Mouse (Mus musculus) limb, embryonic 12.5 days (tissue): Measurements from ENCODE around the gene Gpx5. TPM values are rescaled to one million over a fixed set of nuclear protein-coding genes. Genes with fewer than 3 reads are reported as not detected.

Experiments used
- ATAC-seq: fragments of 200-750 bp; cut with Nextera tagmentation; 2 replicates; pipeline ENCODE4 v1.8.0; 2017; ENCODE audit warnings: low read depth, moderate TSS enrichment; ENCODE audit not compliant: insufficient number of reproducible peaks, insufficient read depth, low FRiP score, low TSS enrichment
- H3K27ac ChIP-seq: fragments of 300-500 bp; sonication (generic); 2 replicates; pipeline ENCODE4 v1.5.1; 2016; ENCODE audit warnings: mild to moderate bottlenecking, moderate library complexity
- H3K27me3 ChIP-seq: fragments of 300-500 bp; sonication (generic); 2 replicates; pipeline ENCODE4 v1.6.1; 2016; ENCODE audit warnings: mild to moderate bottlenecking, moderate library complexity
- H3K36me3 ChIP-seq: fragments of 300-500 bp; sonication (generic); 2 replicates; pipeline ENCODE4 v1.6.1; 2016; ENCODE audit warnings: mild to moderate bottlenecking, moderate library complexity
- H3K4me1 ChIP-seq: fragments of 300-500 bp; sonication (generic); replicated peaks from 2 replicates; pipeline ENCODE4 v1.6.1; 2016
- H3K4me2 ChIP-seq: fragments of 300-500 bp; sonication (generic); 2 replicates; pipeline ENCODE4 v1.6.1; 2016; ENCODE audit warnings: mild to moderate bottlenecking, moderate library complexity
- H3K4me3 ChIP-seq: fragments of 300-500 bp; sonication (generic); replicated peaks from 2 replicates; pipeline ENCODE4 v1.5.1; 2016; ENCODE audit warnings: mild to moderate bottlenecking
- H3K9ac ChIP-seq: fragments of 300-500 bp; sonication (generic); replicated peaks from 2 replicates; pipeline ENCODE4 v1.6.1; 2016; ENCODE audit warnings: mild to moderate bottlenecking, moderate library complexity
- H3K9me3 ChIP-seq: fragments of 300-500 bp; sonication (generic); 2 replicates; pipeline ENCODE4 v1.6.1; 2016; ENCODE audit warnings: mild to moderate bottlenecking, moderate library complexity
- WGBS: fragments of 180-500 bp; shearing (Covaris S2); methylation state at CpG from one replicate; pipeline ENCODE4 v1.1.7; 2016; 5-methylcytosine and 5-hydroxymethylcytosine counted together
- polyA plus RNA-seq: library from polyadenylated mRNA; unstranded; fragments of >200 nt; fragmentation: Nextera tagmentation; extraction: Ambion mirVana; gene quantifications from 2 replicates; pipeline ENCODE4 v1.2.1, GENCODE M21; 2016

The Gpx5 gene
- polyA plus RNA-seq, 1 experiment from 2014 or later = not detected

- Histone ChIP-seq H3K4me1 (no peaks in the 10 kb centered on the region), H3K27ac (no peak overlapping the region), H3K4me3 (no peak overlapping the region), H3K27me3 (no peaks in the 10 kb centered on the region), H3K4me2 (no peak overlapping the region), H3K9me3 (no peaks in the 10 kb centered on the region), H3K36me3 (no peaks in the 10 kb centered on the region), H3K9ac (no peak overlapping the region)
- 64% methylated on average over 2 of the region's 2 CpGs for WGBS
- ATAC-seq = no peak
These were observed 17.3 kb upstream of the Gpx5 start for GRCm38 (mm10) chr13:21309788-21310187.

- Histone ChIP-seq H3K27me3 (no peaks in the 10 kb centered on the region), H3K9ac (no peak overlapping the region), H3K27ac (no peak overlapping the region), H3K9me3 (no peaks in the 10 kb centered on the region), H3K4me1 (no peaks in the 10 kb centered on the region), H3K4me3 (no peak overlapping the region), H3K4me2 (no peak overlapping the region), H3K36me3 (no peaks in the 10 kb centered on the region)
- 29% methylated on average over 3 of the region's 3 CpGs for WGBS
- no peak for ATAC-seq
These were observed 12.0 kb upstream of the Gpx5 start for GRCm38 (mm10) chr13:21304483-21305066.

- H3K9ac ChIP-seq = no peak overlapping the region
- no peak for ATAC-seq
- H3K4me2 ChIP-seq = no peak overlapping the region
- H3K4me3 ChIP-seq = no peak overlapping the region
- no peaks in the 10 kb centered on the region for H3K27me3 ChIP-seq
- H3K27ac ChIP-seq = no peak overlapping the region
- 26% methylated on average over 3 of the region's 3 CpGs for WGBS
- no peaks in the 10 kb centered on the region for H3K9me3 ChIP-seq
- H3K4me1 ChIP-seq = no peaks in the 10 kb centered on the region
- H3K36me3 ChIP-seq = no peaks in the 10 kb centered on the region
These were observed 6.0 kb upstream of the Gpx5 start for GRCm38 (mm10) chr13:21298557-21298956.

GRCm38 (mm10) chr13:21279559-21279958 lies 13.0 kb downstream of the Gpx5 start:
- H3K36me3 ChIP-seq = no peaks in the 10 kb centered on the region
- no peak overlapping the region for H3K27ac ChIP-seq
- H3K4me3 ChIP-seq = peak overlapping the region; percentile 47
- no peaks in the 10 kb centered on the region; the same call in 1 of the 2 replicates for H3K27me3 ChIP-seq
- H3K9ac ChIP-seq = no peak overlapping the region
- no peaks in the 10 kb centered on the region for H3K4me1 ChIP-seq
- peak overlapping the region; percentile 64 for H3K4me2 ChIP-seq
- peak; percentile 18; the same call in 1 of the 2 replicates for ATAC-seq
- no peaks in the 10 kb centered on the region for H3K9me3 ChIP-seq
- WGBS = 2% methylated on average over 13 of the region's 13 CpGs

- no peak overlapping the region for H3K27ac ChIP-seq
- no peaks in the 10 kb centered on the region; the same call in 1 of the 2 replicates for H3K27me3 ChIP-seq
- peak overlapping the region; percentile 64 for H3K4me2 ChIP-seq
- no peak for ATAC-seq
- H3K9me3 ChIP-seq = no peaks in the 10 kb centered on the region
- H3K9ac ChIP-seq = peak overlapping the region; percentile 34; the same call in 1 of the 2 replicates
- H3K4me3 ChIP-seq = peak overlapping the region; percentile 47
- WGBS = 4% methylated on average over 8 of the region's 8 CpGs
- no peaks in the 10 kb centered on the region for H3K4me1 ChIP-seq
- no peaks in the 10 kb centered on the region for H3K36me3 ChIP-seq
These were observed 13.5 kb downstream of the Gpx5 start for GRCm38 (mm10) chr13:21279076-21279475.

GRCm38 (mm10) chr13:21276551-21276950 lies 16.0 kb downstream of the Gpx5 start:
- ATAC-seq = no peak

GRCm38 (mm10) chr13:21275815-21276550 lies 16.5 kb downstream of the Gpx5 start:
- Histone ChIP-seq H3K27me3 (no peaks in the 10 kb centered on the region; the same call in 1 of the 2 replicates), H3K4me3 (peak overlapping the region; percentile 53), H3K4me1 (0 out of 2 replicates have a peak, but pooled peaks cover 4% of the 10 kb centered on the region), H3K4me2 (peak overlapping the region; percentile 66), H3K9ac (peak overlapping the region; percentile 42), H3K36me3 (no peaks in the 10 kb centered on the region), H3K27ac (no peak overlapping the region), H3K9me3 (no peaks in the 10 kb centered on the region)
- WGBS = under 1% methylated on average over 25 of the region's 25 CpGs
- ATAC-seq = no peak

More at GRCm38 (mm10) chr13:21276551-21276950, 16.0 kb downstream of the Gpx5 start:
- H3K27me3 ChIP-seq = no peaks in the 10 kb centered on the region; the same call in 1 of the 2 replicates
- peak overlapping the region; percentile 42 for H3K9ac ChIP-seq
- no peak overlapping the region for H3K27ac ChIP-seq
- H3K4me1 ChIP-seq = no peaks in the 10 kb centered on the region
- no peaks in the 10 kb centered on the region for H3K36me3 ChIP-seq
- peak overlapping the region; percentile 66 for H3K4me2 ChIP-seq
- peak overlapping the region; percentile 53 for H3K4me3 ChIP-seq
- H3K9me3 ChIP-seq = no peaks in the 10 kb centered on the region
- 1% methylated on average over 9 of the region's 9 CpGs for WGBS

- Histone ChIP-seq H3K4me3 (peak overlapping the region; percentile 53), H3K4me2 (peak overlapping the region; percentile 66), H3K27ac (no peak overlapping the region), H3K9me3 (no peaks in the 10 kb centered on the region), H3K4me1 (0 out of 2 replicates have a peak, but pooled peaks cover 4% of the 10 kb centered on the region), H3K27me3 (no peaks in the 10 kb centered on the region; the same call in 1 of the 2 replicates), H3K9ac (peak overlapping the region; percentile 40; the same call in 1 of the 2 replicates), H3K36me3 (no peaks in the 10 kb centered on the region)
- peak; percentile 59 for ATAC-seq
- under 1% methylated on average over 29 of the region's 29 CpGs for WGBS
These were observed 17.3 kb downstream of the Gpx5 start for GRCm38 (mm10) chr13:21275021-21275814.

- H3K27me3 ChIP-seq = no peaks in the 10 kb centered on the region
- ATAC-seq = no peak
- H3K36me3 ChIP-seq = no peaks in the 10 kb centered on the region
- 0 out of 2 replicates have a peak overlapping the region, but pooled peaks have one; percentile 1 for H3K4me3 ChIP-seq
- H3K27ac ChIP-seq = no peak overlapping the region
- 0 out of 2 replicates have a peak, but pooled peaks cover 4% of the 10 kb centered on the region for H3K4me1 ChIP-seq
- no peaks in the 10 kb centered on the region for H3K9me3 ChIP-seq
- no peak overlapping the region for H3K9ac ChIP-seq
- peak overlapping the region; percentile 36 for H3K4me2 ChIP-seq
- WGBS = 0% methylated on average over 1 of the region's 1 CpGs
These were observed 24.3 kb downstream of the Gpx5 start for GRCm38 (mm10) chr13:21268262-21268661.

- 0 out of 2 replicates have a peak overlapping the region, but pooled peaks have one; percentile 1 for H3K4me3 ChIP-seq
- 0 out of 2 replicates have a peak, but pooled peaks cover 4% of the 10 kb centered on the region for H3K4me1 ChIP-seq
- H3K27me3 ChIP-seq = peaks cover 3% of the 10 kb centered on the region; the same call in 1 of the 2 replicates
- H3K9ac ChIP-seq = no peak overlapping the region
- H3K9me3 ChIP-seq = no peaks in the 10 kb centered on the region
- H3K4me2 ChIP-seq = peak overlapping the region; percentile 36
- no peak overlapping the region for H3K27ac ChIP-seq
- ATAC-seq = no peak
- H3K36me3 ChIP-seq = no peaks in the 10 kb centered on the region
- WGBS = 8% methylated on average over 4 of the region's 4 CpGs
These were observed 25.0 kb downstream of the Gpx5 start for GRCm38 (mm10) chr13:21267541-21267940.

GRCm38 (mm10) chr13:21265736-21266135 lies 26.8 kb downstream of the Gpx5 start:
- H3K9me3 ChIP-seq = no peaks in the 10 kb centered on the region
- ATAC-seq = no peak
- peaks cover 9% of the 10 kb centered on the region for H3K27me3 ChIP-seq
- WGBS = 47% methylated on average over 2 of the region's 2 CpGs
- no peaks in the 10 kb centered on the region for H3K36me3 ChIP-seq
- H3K27ac ChIP-seq = no peak overlapping the region
- no peak overlapping the region for H3K4me2 ChIP-seq
- no peak overlapping the region for H3K4me3 ChIP-seq
- no peaks in the 10 kb centered on the region for H3K4me1 ChIP-seq
- no peak overlapping the region for H3K9ac ChIP-seq
